Mouse (Mus musculus) inflammation-experienced regulatory T-cells, adult 16 weeks (primary cell): ENCODE data around the gene Vmn1r124. TPM values are rescaled to one million over a fixed set of nuclear protein-coding genes. Genes with fewer than 3 reads are reported as not detected.

ENCODE experiments used
- polyA plus RNA-seq: library from polyadenylated mRNA; unstranded; fragments of 100-300 nt; shearing (Covaris generic); gene quantifications from one replicate; pipeline ENCODE4 v1.2.1, GENCODE M21; 2017

Vmn1r124 gene
- polyA plus RNA-seq: not detected

DNA sequence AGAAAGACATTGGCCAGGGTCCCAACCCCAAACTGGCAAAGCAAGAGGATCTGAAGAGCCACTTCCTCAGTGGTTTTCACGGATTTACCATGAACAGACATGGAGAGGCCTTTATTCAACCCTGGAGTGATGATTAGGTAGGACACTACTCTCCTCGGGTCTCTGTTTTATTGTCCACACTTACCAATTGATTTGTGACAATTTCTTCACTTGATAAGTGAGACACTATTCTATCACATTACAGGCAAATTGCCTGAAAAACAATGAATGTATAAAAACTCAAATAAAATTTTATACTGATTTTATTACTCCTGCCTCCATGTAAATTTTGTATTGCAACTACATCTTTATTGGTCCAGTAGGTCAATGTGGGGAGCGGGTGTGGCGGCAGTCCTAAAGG is at the start of gene Vmn1r124:
TSS of gene Vmn1r124 (minus strand) at position 101 of the 400 bp plus-strand sequence.

DNA sequence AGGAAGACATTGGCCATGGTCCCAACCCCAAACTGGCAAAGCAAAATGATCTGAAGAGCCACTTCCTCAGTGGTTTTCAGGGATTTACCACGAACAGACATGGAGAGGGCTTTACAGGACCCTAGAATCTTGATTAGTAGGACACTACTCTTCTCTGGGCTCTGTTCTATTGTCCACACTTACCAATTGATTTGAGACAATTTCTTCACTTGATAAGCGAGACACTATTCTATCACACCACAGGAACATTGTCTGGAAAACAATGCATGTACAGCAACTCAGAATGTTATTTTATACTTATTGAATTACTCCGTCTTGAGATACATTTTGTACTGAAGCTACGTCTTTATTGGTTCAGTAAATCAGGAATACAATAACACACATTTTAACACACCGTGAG is 41.0 kb upstream of the Vmn1r124 start, which contains the start of gene Vmn1r126:
TSS of gene Vmn1r126 (minus strand) at position 101 of the 400 bp plus-strand sequence.

DNA sequence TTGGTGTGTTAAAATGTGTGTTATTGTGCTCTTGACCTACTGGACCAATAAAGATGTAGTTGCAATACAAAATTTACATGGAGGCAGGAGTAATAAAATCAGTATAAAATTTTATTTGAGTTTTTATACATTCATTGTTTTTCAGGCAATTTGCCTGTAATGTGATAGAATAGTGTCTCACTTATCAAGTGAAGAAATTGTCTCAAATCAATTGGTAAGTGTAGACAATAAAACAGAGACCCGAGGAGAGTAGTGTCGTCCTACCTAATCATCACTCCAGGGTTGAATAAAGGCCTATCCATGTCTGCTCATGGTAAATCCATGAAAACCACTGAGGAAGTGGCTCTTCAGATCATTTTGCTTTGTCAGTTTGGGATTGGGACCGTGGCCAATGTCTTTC is 11.5 kb upstream of the Vmn1r124 start, which contains the start of gene Vmn1r125:
TSS of gene Vmn1r125 (plus strand) at position 301 of the 400 bp plus-strand sequence.

Other genes with a start within 250 kb of the Vmn1r124 start
- gene Vmn1r119, start 248.2 kb downstream of the Vmn1r124 start, polyA plus RNA-seq: not detected
- not detected for gene Vmn1r120, start 206.8 kb downstream of the Vmn1r124 start, polyA plus RNA-seq
- gene Vmn1r121, start 162.1 kb downstream of the Vmn1r124 start, polyA plus RNA-seq: not detected
- gene Vmn1r122, start 126.5 kb downstream of the Vmn1r124 start, polyA plus RNA-seq: not detected
- not detected for gene Vmn1r123, start 98.4 kb downstream of the Vmn1r124 start, polyA plus RNA-seq
- gene Gm5157, start 70.2 kb downstream of the Vmn1r124 start, polyA plus RNA-seq: not detected
- gene Vmn1r125, start 11.6 kb upstream of the Vmn1r124 start, polyA plus RNA-seq: not detected
- not detected for gene Vmn1r126, start 40.9 kb upstream of the Vmn1r124 start, polyA plus RNA-seq
- gene Vmn1r127, start 59.2 kb upstream of the Vmn1r124 start, polyA plus RNA-seq: not detected
- gene Vmn1r128, start 88.8 kb upstream of the Vmn1r124 start, polyA plus RNA-seq: not detected
- gene Vmn1r129, start 100.7 kb upstream of the Vmn1r124 start, polyA plus RNA-seq: not detected
- not detected for gene Gm6882, start 172.1 kb upstream of the Vmn1r124 start, polyA plus RNA-seq